Mouse (Mus musculus): ENCODE data around the gene Lss.

DNA sequence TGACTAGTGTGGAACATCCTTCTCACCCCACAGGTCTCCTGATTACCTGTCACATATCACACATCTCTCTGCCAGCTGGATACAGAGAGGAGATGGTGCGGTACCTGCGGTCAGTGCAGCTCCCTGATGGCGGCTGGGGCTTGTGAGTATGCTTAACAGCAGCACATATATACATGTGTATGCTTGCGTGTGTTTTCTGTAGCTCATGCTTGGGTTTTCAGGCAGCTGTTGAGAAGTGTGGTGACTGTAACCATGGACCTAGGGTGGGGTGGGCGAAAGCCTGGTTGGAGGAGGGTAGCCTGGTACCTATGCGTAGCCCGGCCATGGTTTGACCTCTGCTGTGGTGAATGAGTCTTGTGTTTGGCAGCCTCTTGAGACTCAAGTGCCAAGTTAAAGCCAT, 4.1 kb downstream of the Lss start:
- TF ChIP-seq POLR2A (IDR thresholded peaks at IDR 0.05; ENCODE audit: extremely low read depth, insufficient read depth, low read length): no peak
- TF ChIP-seq CTCF (IDR thresholded peaks at IDR 0.05; ENCODE audit: extremely low read depth, insufficient read depth, low read length): no peak

Measured in cortical plate, adult 2 months (tissue).